Mouse (Mus musculus) olfactory bulb, adult 2 months (tissue): Measurements from ENCODE around the gene E2f2. TPM values are rescaled to one million over a fixed set of nuclear protein-coding genes. Genes with fewer than 3 reads are reported as not detected.

Experiments used
- H3K27ac ChIP-seq: fragments of 200-500 bp; 2 replicates; pipeline ENCODE4 v1.5.1; 2012; ENCODE audit warnings: low read depth, low read length; ENCODE audit not compliant: insufficient read depth
- H3K4me1 ChIP-seq: fragments of 200-500 bp; 2 replicates; pipeline ENCODE4 v1.6.1; 2012; ENCODE audit warnings: low read length; ENCODE audit not compliant: control insufficient read depth, insufficient read depth
- H3K4me3 ChIP-seq: fragments of 200-500 bp; 2 replicates; pipeline ENCODE4 v1.5.1; 2012; ENCODE audit warnings: mild to moderate bottlenecking, low read depth, low read length, moderate library complexity; ENCODE audit not compliant: insufficient read depth
- CTCF ChIP-seq: fragments of 200-500 bp; IDR thresholded peaks from 2 replicates; pipeline ENCODE4 v1.5.1; 2012; ENCODE audit warnings: low read depth, mild to moderate bottlenecking, low read length, moderate library complexity; ENCODE audit not compliant: insufficient read depth
- POLR2A ChIP-seq: fragments of 200-500 bp; IDR thresholded peaks from 2 replicates; pipeline ENCODE4 v1.6.1; 2012; ENCODE audit warnings: mild to moderate bottlenecking, low read depth, low read length, moderate library complexity; ENCODE audit not compliant: insufficient read depth
- WGBS: fragments of 180-500 bp; shearing (Covaris S2); methylation state at CpG from one replicate; pipeline ENCODE4 v1.1.7; 2018; 5-methylcytosine and 5-hydroxymethylcytosine counted together
- polyA plus RNA-seq: library from polyadenylated mRNA; stranded (reverse); fragments of >200 nt; gene quantifications from 2 replicates; pipeline ENCODE4 v1.2.4, GENCODE M21; 2012; ENCODE audit warnings: low replicate concordance; ENCODE audit not compliant: missing spikeins, insufficient read depth, insufficient read length

The E2f2 gene
- polyA plus RNA-seq, 1 experiment = not detected

DNA sequence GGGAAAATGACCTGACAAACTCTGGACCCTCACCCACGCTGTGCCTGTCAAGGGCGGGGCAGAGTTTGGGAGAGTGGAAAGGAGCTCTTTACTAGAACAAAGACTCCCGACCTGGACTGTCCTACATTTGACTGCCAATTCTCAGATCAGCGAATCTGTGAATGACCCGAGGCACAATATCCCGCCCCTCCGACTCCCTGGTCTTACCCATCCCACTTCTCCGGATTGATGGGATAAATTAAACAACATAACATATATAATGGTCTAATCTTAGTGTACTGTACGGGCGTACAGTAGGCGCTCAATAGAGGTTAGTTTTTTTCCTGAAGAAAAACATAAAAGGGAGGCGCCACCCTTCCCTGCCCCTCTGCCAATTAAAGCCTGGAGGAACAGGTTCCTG is 739 bp upstream of the E2f2 start:
- 32% methylated on average over 12 of the region's 12 CpGs for WGBS
- peaks cover 12% of the 10 kb centered on the region for H3K4me1 ChIP-seq
- H3K27ac ChIP-seq = no peak overlapping the region
- TF ChIP-seq CTCF (no peak), POLR2A (no peak)
- no peak overlapping the region for H3K4me3 ChIP-seq

DNA sequence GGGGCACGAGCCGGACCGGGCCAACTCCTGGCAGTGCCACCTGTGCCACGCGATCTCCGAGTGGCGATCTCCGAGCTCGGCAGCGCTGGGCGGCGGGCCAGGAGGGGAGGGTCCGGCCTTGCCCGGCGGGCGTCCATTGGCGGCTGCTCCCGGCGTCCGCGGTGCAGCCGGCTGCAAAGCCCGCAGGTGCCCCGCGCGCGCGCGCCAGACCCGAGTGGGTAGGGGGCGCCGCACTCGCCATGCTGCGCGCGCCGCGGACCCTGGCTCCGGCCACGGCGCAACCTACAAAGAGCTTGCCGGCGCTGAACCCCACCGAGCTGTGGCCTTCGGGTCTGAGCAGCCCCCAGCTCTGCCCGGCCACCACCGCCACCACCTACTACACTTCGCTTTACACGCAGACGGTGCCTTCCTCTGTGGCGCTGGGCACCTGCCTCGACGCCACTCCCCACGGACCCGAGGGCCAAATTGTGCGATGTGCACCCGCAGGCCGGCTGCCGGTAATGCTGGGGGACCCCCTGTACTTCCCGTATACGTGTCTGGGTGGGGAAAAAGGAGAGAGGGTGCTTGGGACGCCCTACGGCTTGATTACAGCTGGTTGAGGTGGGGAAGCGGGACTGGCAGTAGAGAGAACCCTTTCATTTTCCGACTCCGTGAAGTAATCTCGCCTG is 482 bp downstream of the E2f2 start:
- H3K4me1 ChIP-seq = peaks cover 12% of the 10 kb centered on the region
- 1% methylated on average over 55 of the region's 67 CpGs for WGBS
- peak overlapping the region; percentile 53 for H3K4me3 ChIP-seq
- H3K27ac ChIP-seq = no peak overlapping the region
- no peak for TF ChIP-seq POLR2A
- TF ChIP-seq CTCF = no peak

DNA sequence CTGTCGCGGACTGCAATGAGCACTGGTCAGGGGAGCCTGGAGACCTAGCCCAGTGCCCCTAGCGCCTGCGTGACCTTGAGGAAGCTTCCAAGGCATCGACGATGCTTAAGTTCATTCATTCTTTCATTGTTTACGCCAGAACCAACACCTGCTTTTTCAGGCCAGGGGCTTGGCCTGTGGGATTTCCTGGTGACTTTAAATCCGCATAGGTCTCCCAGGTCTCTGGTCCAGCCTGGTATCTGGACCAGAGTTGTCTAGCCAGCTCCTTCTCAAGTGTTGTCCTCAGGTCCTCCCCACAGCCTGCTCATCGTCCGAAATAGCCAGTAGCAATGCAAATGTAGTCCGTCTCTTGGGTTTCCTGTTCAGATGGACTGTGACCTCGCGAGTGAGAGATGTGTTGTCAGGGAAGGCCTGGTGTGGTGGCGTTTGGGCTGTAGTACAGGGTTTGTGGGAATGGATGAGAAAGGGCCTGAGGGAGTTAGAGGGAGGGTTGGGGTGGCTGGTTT is 1.1 kb downstream of the E2f2 start:
- WGBS = 19% methylated on average over 14 of the region's 14 CpGs
- Histone ChIP-seq H3K27ac (no peak overlapping the region), H3K4me3 (peak overlapping the region; percentile 53; the same call in 1 of the 2 replicates), H3K4me1 (peaks cover 18% of the 10 kb centered on the region)
- TF ChIP-seq POLR2A (no peak), CTCF (no peak)

DNA sequence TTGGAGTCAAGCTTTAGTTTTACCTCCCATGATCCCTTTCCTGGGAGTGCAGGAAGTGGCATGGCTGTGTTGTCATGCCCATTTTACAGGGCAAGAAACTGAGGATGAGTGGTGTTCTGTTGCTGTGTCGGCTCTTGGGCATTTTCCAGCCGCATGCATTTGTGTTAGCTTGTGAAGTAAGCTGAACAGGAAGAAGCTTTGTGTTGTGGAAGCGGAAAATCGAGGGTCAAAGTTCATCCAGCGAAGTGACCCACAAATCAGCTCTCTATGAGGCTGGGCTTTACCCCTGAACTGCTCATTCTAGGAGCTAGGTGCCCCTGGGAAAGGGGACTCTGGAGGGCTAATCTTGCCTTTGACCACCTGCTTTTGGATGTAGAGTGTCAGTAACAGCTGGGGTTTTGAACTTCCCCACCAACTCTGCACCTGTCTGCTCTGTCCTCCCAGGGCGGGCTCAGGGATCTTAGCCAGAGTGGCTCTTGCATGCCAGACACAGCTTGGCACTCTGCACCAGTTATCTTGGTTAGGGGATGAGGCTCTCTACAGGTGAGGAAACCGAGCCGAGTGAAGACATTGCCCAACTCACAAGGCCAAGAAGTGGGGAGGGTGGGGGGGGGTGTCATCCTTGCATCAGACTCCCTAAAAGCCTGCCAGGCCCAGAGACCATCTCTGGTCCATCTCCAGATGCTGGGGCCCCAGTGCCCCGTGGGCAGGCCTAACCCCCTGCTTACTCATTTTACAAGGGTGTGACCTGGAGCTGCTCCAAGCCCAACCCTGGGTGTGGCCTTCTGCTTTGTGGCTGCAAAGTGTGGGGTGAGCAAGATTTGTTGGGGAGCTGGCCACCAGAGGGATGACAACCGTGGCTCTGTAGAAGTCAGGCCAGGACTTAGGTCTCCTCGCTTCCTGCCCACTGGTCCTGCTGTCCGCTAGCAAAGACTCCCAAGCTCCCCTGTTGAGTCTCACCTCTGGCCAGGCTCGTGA is 2.3 kb downstream of the E2f2 start:
- TF ChIP-seq POLR2A = no peak
- TF ChIP-seq CTCF = no peak
- 79% methylated on average over 13 of the region's 13 CpGs for WGBS
- no peak overlapping the region for H3K4me3 ChIP-seq
- no peak overlapping the region for H3K27ac ChIP-seq
- H3K4me1 ChIP-seq = peaks cover 19% of the 10 kb centered on the region

DNA sequence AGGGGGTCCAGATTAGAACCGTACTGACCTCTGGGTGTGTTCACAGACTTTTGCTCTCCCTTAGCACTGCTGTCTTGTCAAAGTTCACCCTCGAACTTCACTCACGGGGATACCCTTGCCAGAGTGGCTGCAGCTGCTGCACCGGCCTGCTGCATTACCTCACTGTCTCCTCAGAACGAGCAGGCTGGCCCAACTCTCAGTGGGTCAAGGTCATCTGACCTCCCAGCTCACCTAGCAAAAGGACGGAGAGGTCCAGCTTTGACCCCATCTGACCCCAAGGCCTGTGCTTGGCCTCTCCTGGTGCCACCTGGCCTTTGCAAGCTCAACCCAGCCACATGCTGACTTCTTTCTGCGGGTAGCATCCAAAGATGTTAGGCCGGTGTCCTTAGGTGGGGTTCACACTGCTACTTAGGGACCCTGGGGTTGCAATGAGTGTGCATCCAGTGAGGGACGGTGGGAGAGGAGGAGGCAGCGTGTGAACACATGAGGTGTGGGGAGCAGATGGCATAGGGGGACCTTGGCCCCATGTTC is 3.9 kb downstream of the E2f2 start:
- WGBS = 92% methylated on average over 10 of the region's 10 CpGs
- H3K4me3 ChIP-seq = no peak overlapping the region
- no peak for TF ChIP-seq POLR2A
- TF ChIP-seq CTCF = no peak
- H3K4me1 ChIP-seq = peaks cover 30% of the 10 kb centered on the region
- H3K27ac ChIP-seq = no peak overlapping the region

DNA sequence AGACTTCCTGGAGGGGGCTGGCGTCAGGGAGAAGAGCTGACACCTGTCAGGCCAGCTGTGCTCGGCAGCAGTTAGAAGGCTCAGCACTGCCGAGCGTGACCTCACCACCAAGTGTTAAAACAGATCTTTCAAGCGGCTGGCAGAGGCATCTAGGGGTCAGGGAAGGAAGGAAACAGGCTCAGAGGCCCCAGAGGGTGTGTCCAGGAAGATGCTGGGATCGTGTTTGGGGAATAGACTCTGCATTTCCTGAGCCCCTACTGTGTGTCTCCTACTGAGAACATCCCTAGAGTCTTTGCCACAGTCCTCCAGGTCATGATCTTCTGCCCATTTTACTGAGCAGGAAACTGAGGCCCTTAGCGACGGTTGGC is 5.0 kb downstream of the E2f2 start:
- TF ChIP-seq CTCF (no peak), POLR2A (no peak)
- Histone ChIP-seq H3K4me3 (no peak overlapping the region), H3K4me1 (peaks cover 31% of the 10 kb centered on the region), H3K27ac (no peak overlapping the region)
- WGBS = 75% methylated on average over 8 of the region's 8 CpGs

DNA sequence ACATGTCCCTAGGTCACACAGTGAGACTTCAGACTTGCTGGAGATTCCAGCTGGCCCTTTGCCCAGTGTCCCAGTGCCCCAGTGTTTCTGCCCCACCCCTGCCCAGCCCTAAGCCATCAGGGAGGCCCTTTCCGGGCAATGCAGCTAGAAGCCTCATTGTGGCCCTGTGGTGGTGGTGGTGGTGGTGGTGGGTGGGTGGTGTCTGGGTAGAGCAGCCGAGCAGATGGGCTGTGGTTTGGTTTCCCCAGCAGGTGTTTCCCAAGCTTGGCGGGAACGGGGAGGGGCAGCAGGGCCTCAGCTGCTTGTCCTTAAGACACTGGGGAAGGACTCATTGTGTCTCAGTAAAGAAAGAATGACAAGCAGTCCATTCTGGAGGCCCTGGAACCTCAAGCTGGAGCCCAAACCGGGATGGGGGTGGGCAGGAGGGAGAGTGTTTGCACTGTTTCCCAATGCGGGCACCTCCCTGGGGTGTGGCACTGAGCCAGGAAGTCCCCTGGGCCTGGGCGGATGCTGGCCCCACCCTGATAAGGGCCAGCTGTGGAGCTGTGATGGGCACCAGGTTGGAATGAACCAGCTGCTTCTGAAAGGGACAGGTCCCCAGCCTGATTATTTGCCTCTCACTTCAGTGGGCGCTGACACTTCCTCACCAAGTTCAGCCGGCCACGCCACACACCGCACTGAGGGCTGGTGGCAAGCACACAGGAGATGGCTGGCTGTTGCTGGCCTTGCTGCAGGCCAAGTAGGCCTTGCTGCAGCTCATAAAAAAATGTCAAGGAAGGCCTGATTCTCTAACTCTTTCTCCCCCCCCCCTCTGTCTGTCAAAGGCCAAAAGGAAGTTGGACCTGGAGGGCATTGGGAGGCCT is 5.6 kb downstream of the E2f2 start:
- no peak overlapping the region for H3K27ac ChIP-seq
- peaks cover 25% of the 10 kb centered on the region for H3K4me1 ChIP-seq
- 53% methylated on average over 11 of the region's 11 CpGs for WGBS
- no peak for TF ChIP-seq POLR2A
- no peak for TF ChIP-seq CTCF
- H3K4me3 ChIP-seq = no peak overlapping the region

DNA sequence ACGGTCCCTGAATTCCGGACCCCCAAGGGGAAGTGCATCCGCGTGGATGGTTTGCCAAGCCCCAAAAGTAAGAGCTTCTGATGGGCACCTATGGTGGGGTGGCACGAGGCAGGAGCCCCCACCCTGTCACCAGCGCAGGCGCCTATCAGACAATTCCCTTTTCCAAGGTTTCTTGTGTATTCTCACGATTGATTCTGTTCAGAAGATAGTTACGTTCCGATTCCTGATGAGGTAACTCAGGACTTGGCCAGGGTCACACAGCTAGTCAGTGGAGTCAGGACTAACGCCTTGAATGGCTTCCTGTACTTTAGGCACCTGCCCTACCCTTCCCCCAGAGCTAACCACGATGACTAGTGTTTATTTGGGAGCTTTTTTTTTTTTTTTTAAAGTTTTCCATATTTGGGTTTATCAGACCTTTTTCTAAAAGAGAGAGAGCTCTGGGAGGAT is 6.3 kb downstream of the E2f2 start:
- TF ChIP-seq POLR2A = no peak
- no peak for TF ChIP-seq CTCF
- no peak overlapping the region for H3K27ac ChIP-seq
- no peak overlapping the region for H3K4me3 ChIP-seq
- peaks cover 19% of the 10 kb centered on the region for H3K4me1 ChIP-seq
- WGBS = 85% methylated on average over 12 of the region's 12 CpGs

DNA sequence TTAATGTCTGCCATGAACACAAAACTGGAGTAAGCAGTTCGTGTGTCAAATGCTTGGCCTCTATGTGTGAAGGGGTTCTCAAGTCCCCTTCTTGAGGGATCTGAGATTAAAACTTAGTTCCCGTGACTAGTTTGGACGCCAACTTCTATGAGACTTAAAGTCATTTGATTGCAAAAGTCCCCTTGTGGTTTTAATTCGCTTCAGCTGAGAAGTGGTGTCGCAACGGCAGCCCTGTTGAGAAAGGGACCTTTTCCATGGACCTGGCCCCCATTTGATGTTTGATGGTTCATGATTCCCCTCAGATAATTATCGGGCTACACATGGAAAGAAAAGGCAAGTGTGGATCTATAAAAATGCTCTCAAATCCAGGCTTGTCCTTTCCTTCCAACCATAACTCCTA is 7.3 kb downstream of the E2f2 start:
- Histone ChIP-seq H3K4me3 (no peak overlapping the region), H3K4me1 (peaks cover 19% of the 10 kb centered on the region), H3K27ac (no peak overlapping the region)
- TF ChIP-seq POLR2A (no peak), CTCF (no peak)
- WGBS = 93% methylated on average over 7 of the region's 7 CpGs
